ENCODE assay signal across 11 mouse cellular contexts in genomic region chr8:4372657-4373056, GRCm38 (mm10). TPM values are rescaled to one million over a fixed set of nuclear protein-coding genes. Genes with fewer than 3 reads are reported as not detected.
A peak's percentile ranks its signal among the peaks of the same experiment; 100 is the strongest.
DNase-seq lines count a peak whose midpoint lies in the region; ATAC-seq and TF ChIP-seq lines count a peak whose summit lies in the region.
"Had no signal": no experiment of that assay in that cellular context is flagged by ENCODE, and none has a peak within 500 bp of the region (broad histone marks: within the 10 kb centered on the region; RNA-seq: fewer than 3 reads in every experiment).

No protein-coding gene starts in this region.

- 0 out of 2 replicates have a peak, but pooled peaks cover 4% of the 10 kb centered on the region for H3K4me1 ChIP-seq in forebrain, postnatal 0 days (ENCODE audit: insufficient read depth)
- no peaks in the 10 kb centered on the region for H3K4me1 ChIP-seq in forebrain, embryonic 13.5 days
- H3K4me1 ChIP-seq in lung, embryonic 14.5 days (ENCODE audit: insufficient read depth), result no peaks in the 10 kb centered on the region
- no peaks in the 10 kb centered on the region for H3K4me1 ChIP-seq in lung, adult 2 months (ENCODE audit: control insufficient read depth, insufficient read depth, low read length)
- H3K4me1 ChIP-seq in heart, embryonic 12.5 days (replicated peaks), result no peaks in the 10 kb centered on the region
- H3K4me1 ChIP-seq: liver, embryonic 15.5 days had no signal

- no peak overlapping the region for H3K4me2 ChIP-seq in forebrain, postnatal 0 days (ENCODE audit: low read depth)
- no peak overlapping the region for H3K4me2 ChIP-seq in forebrain, embryonic 13.5 days
- no peak overlapping the region for H3K4me2 ChIP-seq in lung, embryonic 14.5 days
- H3K4me2 ChIP-seq in heart, embryonic 12.5 days, result no peak overlapping the region
- H3K4me2 ChIP-seq: liver, embryonic 15.5 days had no signal

- WGBS in forebrain, postnatal 0 days, result 72% methylated on average over 2 of the region's 2 CpGs
- WGBS in forebrain, embryonic 13.5 days, result 80% methylated on average over 2 of the region's 2 CpGs
- WGBS in lung, embryonic 14.5 days, result 64% methylated on average over 2 of the region's 2 CpGs
- WGBS in lung, adult 2 months, result 75% methylated on average over 2 of the region's 2 CpGs
- WGBS in heart, embryonic 12.5 days, result 58% methylated on average over 2 of the region's 2 CpGs

- no peak for ATAC-seq in forebrain, postnatal 0 days
- ATAC-seq in forebrain, embryonic 13.5 days, result no peak
- no peak for ATAC-seq in lung, embryonic 14.5 days (ENCODE audit: insufficient read depth)
- ATAC-seq in heart, embryonic 12.5 days (ENCODE audit: insufficient number of reproducible peaks, low FRiP score), result no peak

- no peak overlapping the region for H3K9ac ChIP-seq in forebrain, postnatal 0 days
- no peak overlapping the region for H3K9ac ChIP-seq in forebrain, embryonic 13.5 days
- no peak overlapping the region for H3K9ac ChIP-seq in lung, embryonic 14.5 days
- no peak overlapping the region for H3K9ac ChIP-seq in heart, embryonic 12.5 days
- H3K9ac ChIP-seq: liver, embryonic 15.5 days had no signal

- TF ChIP-seq CTCF in forebrain, postnatal 0 days (IDR thresholded peaks at IDR 0.05; ENCODE audit: low read depth), result peak; percentile 38; the same call in 1 of the 2 replicates
- TF ChIP-seq CTCF in lung, embryonic 14.5 days (IDR thresholded peaks at IDR 0.05; ENCODE audit: low read depth), result peak; percentile 50
- TF ChIP-seq CTCF in lung, adult 2 months (IDR thresholded peaks at IDR 0.05; ENCODE audit: insufficient read depth, low read length), result no peak

- no peaks in the 10 kb centered on the region for H3K36me3 ChIP-seq in forebrain, postnatal 0 days (ENCODE audit: insufficient read depth)
- no peaks in the 10 kb centered on the region for H3K36me3 ChIP-seq in forebrain, embryonic 13.5 days (ENCODE audit: poor library complexity, severe bottlenecking)
- no peaks in the 10 kb centered on the region for H3K36me3 ChIP-seq in lung, embryonic 14.5 days (ENCODE audit: insufficient read depth)
- H3K36me3 ChIP-seq in heart, embryonic 12.5 days, result no peaks in the 10 kb centered on the region
- H3K36me3 ChIP-seq: liver, embryonic 15.5 days had no signal

- no peak overlapping the region for H3K27ac ChIP-seq in forebrain, postnatal 0 days (ENCODE audit: low read depth, low read length)
- H3K27ac ChIP-seq in forebrain, embryonic 13.5 days, result no peak overlapping the region
- H3K27ac ChIP-seq in lung, embryonic 14.5 days (ENCODE audit: low read depth), result no peak overlapping the region
- no peak overlapping the region for H3K27ac ChIP-seq in heart, embryonic 12.5 days (ENCODE audit: poor library complexity, severe bottlenecking)
- H3K27ac ChIP-seq: liver, embryonic 15.5 days had no signal

- no peaks in the 10 kb centered on the region for H3K27me3 ChIP-seq in forebrain, postnatal 0 days (ENCODE audit: insufficient read depth, low read length)
- H3K27me3 ChIP-seq in forebrain, embryonic 13.5 days, result no peaks in the 10 kb centered on the region
- H3K27me3 ChIP-seq in lung, embryonic 14.5 days (ENCODE audit: insufficient read depth, low read length), result no peaks in the 10 kb centered on the region
- H3K27me3 ChIP-seq in heart, embryonic 12.5 days (replicated peaks), result no peaks in the 10 kb centered on the region
- H3K27me3 ChIP-seq: liver, embryonic 15.5 days had no signal

- no peaks in the 10 kb centered on the region for H3K9me3 ChIP-seq in forebrain, postnatal 0 days (ENCODE audit: low read length)
- no peaks in the 10 kb centered on the region for H3K9me3 ChIP-seq in forebrain, embryonic 13.5 days (replicated peaks)
- no peaks in the 10 kb centered on the region for H3K9me3 ChIP-seq in lung, embryonic 14.5 days (ENCODE audit: low read depth, low read length)
- no peaks in the 10 kb centered on the region for H3K9me3 ChIP-seq in heart, embryonic 12.5 days (replicated peaks)
- H3K9me3 ChIP-seq: liver, embryonic 15.5 days had no signal

- DNase-seq in forebrain, postnatal 0 days, result peak; percentile 13
- peak; percentile 48 for DNase-seq in lung, embryonic 14.5 days
- no peak for DNase-seq in lung, adult 2 months
- DNase-seq in R1 (ENCODE audit: low read depth, low spot score), result peak; percentile 28
- DNase-seq in retina, embryonic 14.5 days (ENCODE audit: low spot score), result peak; percentile 25
- no peak for DNase-seq in right cerebral cortex, adult 18-20 months
- DNase-seq: layer of hippocampus, adult 9-11 months had no signal

- H3K4me3 ChIP-seq in forebrain, postnatal 0 days (ENCODE audit: low read depth, low read length), result no peak overlapping the region
- no peak overlapping the region for H3K4me3 ChIP-seq in forebrain, embryonic 13.5 days
- no peak overlapping the region for H3K4me3 ChIP-seq in lung, embryonic 14.5 days (ENCODE audit: low read depth, low read length)
- no peak overlapping the region for H3K4me3 ChIP-seq in lung, adult 2 months (replicated peaks; ENCODE audit: extremely low read depth, low read depth, low read length)
- no peak overlapping the region for H3K4me3 ChIP-seq in heart, embryonic 12.5 days
- H3K4me3 ChIP-seq: liver, embryonic 15.5 days; myocyte had no signal

- TF ChIP-seq POLR2A in lung, adult 2 months (IDR thresholded peaks at IDR 0.05; ENCODE audit: borderline replicate concordance, extremely low read depth, low read depth, low read length), result no peak

RNA-seq across cellular contexts. Expression of gene Elavl1, which starts 47.4 kb away (rescaled TPM):
- 49.2 and 66.6 TPM in 2 replicates for total RNA-seq in forebrain, postnatal 0 days (2014; rRNA removed)
- 46.7 and 60.7 TPM in 2 replicates for polyA plus RNA-seq in forebrain, postnatal 0 days (2015; fragmentation: Nextera tagmentation; extraction: Ambion mirVana)
- polyA plus RNA-seq in forebrain, embryonic 13.5 days (2015; fragmentation: Nextera tagmentation; extraction: Ambion mirVana), result 199 and 215 TPM in 2 replicates
- polyA plus RNA-seq in lung, embryonic 14.5 days (2014; fragmentation: Nextera tagmentation; extraction: Ambion mirVana), result 307 and 319 TPM in 2 replicates
- polyA plus RNA-seq in lung, adult 2 months (2012; rRNA removed), result 21.1 and 23.9 TPM in 2 replicates
- 211 and 217 TPM in 2 replicates for polyA plus RNA-seq in heart, embryonic 12.5 days (2016; fragmentation: Nextera tagmentation; extraction: Ambion mirVana)

RNA-seq across cellular contexts. Expression of gene Ccl25, which starts 47.6 kb away (rescaled TPM):
- total RNA-seq in forebrain, postnatal 0 days (2014; rRNA removed), result 9.9 and 11.8 TPM in 2 replicates
- polyA plus RNA-seq in forebrain, postnatal 0 days (2015; fragmentation: Nextera tagmentation; extraction: Ambion mirVana), result 18.4 and 19.2 TPM in 2 replicates
- polyA plus RNA-seq in forebrain, embryonic 13.5 days (2015; fragmentation: Nextera tagmentation; extraction: Ambion mirVana), result 24.3 and 24.8 TPM in 2 replicates
- 16.2 and 16.4 TPM in 2 replicates for polyA plus RNA-seq in lung, embryonic 14.5 days (2014; fragmentation: Nextera tagmentation; extraction: Ambion mirVana)
- polyA plus RNA-seq in lung, adult 2 months (2012; rRNA removed), result 1.6 and 3.6 TPM in 2 replicates
- polyA plus RNA-seq in heart, embryonic 12.5 days (2016; fragmentation: Nextera tagmentation; extraction: Ambion mirVana), result 12.2 and 14.0 TPM in 2 replicates

Comparison
In these comparisons a context has a peak if more than half of its experiments do, and no peak if none do; other contexts are left out.
1. DNase-seq: peak in forebrain, postnatal 0 days (single experiment), lung, embryonic 14.5 days (single experiment), R1 (single experiment) and retina, embryonic 14.5 days (single experiment); none in lung, adult 2 months (single experiment) and right cerebral cortex, adult 18-20 months (single experiment).